Mouse (Mus musculus) B cell, adult 2 months (primary cell): ENCODE data around the gene Plpp3.

Source experiments
- DNase-seq, 2 experiments: peaks; one replicate each; pipeline ENCODE4 v3.0.0; 2022

Plpp3 gene

DNA sequence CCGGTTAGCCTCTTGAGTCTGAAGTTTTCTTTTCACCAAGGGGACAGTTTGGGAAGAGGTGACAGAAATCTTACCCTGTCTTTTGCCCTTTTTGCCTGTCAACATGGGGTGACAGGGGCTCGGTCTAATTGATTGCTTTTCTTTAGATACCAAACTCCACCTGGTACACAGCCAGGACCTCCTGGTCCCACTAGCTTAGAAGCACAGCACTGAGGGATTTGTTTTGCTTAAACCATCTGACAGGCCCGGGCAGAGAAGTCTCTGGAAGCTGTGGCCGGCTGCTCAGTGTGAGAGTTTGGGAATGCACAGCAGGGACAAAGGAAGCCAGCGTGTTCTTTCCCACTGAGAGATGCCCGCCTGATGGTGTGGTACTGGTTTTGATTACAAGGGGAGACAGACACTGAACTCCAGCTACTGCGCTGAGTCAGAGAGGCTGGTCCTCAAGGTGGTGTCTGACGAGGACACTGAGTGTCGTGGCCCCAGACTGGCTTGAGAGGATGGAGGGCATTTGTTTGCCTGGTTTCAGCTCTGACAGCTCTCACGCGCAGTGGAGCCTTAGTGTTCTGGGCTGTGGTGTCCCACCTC, 64.2 kb downstream of the Plpp3 start:
- no peak for DNase-seq

DNA sequence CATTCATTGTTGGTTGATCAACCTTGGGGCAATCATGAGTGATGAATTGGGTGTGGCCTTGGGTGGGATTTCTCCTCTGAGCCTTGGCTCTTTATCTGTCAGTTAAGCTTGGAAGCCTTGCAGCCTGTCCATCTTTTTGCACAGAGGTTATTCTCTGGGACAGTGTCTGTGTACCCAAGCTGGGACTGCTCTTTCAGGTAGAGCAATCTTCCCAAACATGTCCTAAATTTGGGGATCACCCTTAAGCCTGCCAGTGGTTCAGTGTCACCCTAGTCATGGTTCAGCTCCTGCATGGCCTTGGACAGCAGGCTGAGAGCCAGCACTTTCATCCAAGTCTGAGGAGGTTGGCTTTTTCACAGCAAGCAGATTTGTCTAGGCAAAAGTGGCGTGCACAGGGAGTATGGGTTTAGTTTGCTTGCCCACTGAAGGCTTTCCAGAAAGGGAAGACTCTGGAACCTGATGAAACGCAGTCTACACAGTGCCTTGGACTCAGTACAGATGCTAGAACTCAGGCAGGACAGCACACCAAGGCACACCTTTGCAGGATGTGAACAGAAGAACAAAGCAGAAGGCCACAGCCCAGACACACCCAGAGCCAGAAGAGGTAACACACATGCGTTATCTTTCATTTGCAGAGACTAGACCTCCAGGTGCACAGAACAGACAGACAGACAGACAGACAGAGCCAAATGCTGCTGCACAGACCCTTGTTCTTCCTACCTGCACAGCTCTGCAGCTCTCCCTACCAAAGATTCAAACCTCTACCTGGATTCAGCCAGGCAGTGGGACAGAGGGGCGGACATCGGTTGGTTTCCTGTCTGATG, 66.2 kb downstream of the Plpp3 start:
- no peak for DNase-seq

DNA sequence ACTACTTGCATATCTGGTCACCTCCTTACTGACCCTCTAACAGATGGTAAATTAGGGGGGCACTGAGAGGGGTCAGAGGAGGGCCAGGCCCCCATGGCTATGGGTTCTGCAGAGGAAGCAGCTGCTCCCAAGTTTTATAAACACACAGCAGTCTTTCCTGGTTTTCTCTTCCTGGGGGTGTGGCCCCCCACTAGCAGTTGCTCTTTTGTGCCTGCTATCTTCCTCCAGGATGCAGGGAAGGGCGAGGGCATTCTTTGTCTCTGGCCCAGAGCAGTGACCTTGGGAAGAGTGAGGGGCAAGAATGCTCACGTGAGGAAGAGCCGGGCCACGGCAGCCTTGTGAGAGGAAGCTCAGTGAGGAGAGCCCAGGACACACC, 66.8 kb downstream of the Plpp3 start:
- no peak for DNase-seq

DNA sequence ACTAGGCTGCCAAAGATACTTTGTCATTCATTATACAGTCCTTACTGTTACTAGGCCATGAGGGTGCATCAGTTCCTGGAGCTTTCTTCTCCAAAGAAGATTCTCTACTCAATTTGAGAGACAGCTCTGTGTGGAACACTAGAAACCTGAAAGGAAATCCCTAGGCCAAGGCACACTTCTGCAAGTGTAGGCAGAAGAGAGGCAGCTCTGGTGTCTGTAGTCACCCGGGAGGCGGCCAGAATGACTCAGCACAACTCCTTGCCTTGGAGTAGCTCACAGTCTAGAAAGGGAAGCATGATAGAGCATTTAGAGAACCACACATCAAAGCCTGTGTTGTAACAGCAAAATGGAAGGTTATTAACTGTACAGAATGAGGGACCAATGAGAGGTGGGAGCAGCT, 68.4 kb downstream of the Plpp3 start:
- no peak for DNase-seq

DNA sequence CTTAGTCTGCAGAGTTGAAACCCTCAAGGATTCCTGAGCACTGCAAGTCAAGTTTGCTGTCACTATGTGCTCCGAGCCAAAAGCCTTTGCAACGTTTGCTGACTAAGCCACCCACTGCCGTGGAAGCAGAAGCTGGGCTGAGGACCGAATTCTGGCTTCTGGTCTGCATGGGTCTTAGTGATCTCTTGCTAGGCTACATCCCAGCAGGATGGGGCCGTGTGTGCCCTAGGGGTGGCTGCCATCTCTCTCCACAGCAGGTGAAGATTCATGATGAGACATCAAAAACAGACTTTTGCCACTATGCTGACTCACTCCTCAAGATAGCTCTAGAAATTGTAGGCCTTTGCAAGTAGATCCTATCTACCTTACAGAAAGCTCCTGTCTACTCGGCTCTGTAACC, 69.2 kb downstream of the Plpp3 start:
- no peak for DNase-seq

DNA sequence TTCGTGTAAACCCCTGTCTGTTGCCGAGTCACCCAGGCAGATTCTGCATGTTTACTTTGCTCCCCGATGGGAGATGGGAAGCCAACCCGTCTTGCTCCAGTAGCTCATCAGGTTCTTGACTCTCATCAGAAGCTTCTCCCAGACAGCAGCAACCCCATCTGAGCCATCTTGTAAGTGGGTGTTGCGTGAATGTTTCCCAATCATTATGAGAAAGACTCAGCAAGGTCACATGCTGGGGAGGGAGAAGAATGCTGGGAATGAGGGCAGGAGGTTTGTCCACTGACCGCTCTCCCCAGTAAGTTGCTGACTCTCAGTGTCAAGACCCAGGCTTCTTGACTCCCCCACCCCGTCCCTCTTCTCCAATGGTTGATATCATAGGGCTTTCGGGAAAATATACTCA, 73.0 kb downstream of the Plpp3 start:
- no peak for DNase-seq

DNA sequence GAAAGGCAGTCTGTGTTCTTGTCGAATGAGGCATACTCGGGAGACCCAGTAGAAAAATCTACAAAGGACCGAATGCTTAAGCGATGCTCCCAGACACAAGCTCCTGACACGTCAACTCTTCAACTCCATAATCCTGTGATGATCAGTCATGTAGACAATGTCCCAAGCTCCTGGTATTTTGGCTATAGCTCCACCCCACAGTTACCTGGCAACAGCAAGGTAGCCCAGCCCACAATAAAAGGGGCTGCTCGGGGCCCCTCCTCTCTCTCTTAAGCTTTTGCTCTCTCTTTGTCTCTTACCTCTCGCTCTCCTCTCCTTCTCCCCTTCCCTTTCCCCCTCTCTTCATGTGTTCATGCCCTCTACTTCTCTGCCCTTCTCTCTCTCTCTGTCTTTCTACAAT, 83.1 kb downstream of the Plpp3 start:
- DNase-seq = no peak

DNA sequence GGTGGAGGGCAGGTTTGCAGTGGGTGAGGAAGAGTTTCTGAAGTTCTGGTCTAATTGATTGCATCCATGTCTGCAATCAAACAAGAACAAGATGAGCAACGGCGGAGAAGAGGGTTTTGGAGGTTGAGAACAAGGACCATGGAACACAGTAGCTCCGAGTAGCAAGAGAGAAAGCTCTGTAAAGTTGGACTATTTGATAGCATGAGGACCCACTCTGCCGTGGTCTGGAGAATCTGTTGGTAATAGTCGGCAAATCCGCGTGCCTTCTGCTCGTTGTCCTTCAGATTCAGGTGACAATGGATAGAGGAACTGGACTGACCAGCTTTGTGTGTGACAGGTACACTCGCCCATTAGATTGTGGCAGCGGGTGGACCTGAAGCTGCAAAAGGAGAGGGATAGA, 87.8 kb downstream of the Plpp3 start:
- DNase-seq = no peak

DNA sequence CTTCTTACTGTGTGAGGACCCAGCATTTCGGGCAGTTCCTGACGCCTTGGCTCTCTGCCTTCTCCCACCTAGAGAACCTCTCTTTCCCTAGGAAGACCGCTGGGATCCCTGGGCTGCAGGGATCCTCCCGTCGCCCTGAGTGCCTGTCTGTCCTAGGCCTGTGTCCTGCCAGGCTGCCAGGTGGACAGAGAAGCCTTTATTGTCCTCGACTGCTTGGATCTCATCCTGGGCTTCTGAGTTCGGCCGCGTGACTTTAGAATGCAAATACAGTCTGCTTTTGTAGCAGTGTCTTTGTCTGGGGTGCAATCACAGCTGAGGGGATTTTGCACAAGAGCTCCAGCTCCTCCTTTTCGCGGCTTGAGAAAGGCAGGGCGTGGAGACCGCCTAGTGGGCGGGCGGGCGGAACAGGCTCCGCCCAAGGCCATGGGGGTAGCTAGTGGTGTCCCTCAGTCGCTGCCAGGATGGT, 88.4 kb downstream of the Plpp3 start:
- peak; percentile 73 to 75 for DNase-seq

DNA sequence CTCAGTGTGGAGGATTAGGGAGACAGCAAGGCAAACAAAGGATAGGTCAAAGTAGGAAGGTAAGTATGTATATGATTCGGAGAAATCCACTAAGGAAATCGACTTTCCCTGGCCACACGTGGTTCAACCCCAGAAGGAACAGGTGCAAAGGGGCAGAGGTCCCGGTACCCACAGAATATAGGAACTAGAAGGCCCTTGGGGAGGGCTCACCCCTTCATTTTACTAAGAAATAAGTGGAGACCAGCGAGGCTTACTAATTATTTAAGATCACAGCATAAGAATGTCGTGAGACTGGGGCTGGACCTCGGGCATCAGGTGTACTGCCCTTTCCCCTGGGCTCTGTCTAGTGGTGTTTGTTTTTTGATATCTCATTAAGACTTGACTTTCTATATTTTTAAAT, 89.2 kb downstream of the Plpp3 start:
- DNase-seq = peak; percentile 27 to 30

DNA sequence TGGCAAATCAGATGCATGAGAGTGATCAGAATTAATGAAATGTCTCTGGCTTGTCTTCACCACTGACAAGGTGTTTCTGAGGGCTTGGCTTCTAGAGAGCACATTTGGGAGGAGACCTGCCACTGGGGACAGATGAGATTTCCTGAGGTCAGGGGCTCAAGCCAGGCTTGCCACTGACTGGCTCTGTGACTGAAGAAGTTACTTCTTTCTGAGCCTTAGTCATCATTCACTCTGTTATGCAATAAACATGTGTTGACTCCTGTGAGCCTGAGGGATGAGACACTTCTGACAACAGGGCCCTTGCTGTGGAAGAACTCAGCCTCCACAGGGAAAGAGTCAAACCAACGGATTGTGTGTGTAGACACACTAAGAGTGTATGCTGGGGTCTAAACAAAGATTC, 91.0 kb downstream of the Plpp3 start:
- DNase-seq = no peak

DNA sequence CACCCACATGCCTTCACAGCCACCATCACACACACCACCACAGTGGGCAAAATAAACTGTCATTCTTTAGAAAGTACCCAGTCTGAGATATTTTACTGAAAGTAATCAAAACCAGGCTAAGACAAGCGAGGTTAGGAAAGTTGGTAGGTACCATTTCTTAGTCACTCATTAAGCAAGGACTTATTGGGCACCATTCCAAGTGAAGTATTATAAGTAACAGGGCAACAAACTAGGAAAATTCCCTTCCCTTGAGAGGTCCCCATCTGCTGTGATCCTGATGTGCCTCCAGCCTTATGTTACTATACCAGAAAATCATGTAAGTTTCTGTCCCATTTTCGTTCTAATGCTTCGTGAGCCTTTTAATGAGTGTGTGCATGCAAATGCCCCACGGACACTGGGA, 92.1 kb downstream of the Plpp3 start:
- no peak for DNase-seq

DNA sequence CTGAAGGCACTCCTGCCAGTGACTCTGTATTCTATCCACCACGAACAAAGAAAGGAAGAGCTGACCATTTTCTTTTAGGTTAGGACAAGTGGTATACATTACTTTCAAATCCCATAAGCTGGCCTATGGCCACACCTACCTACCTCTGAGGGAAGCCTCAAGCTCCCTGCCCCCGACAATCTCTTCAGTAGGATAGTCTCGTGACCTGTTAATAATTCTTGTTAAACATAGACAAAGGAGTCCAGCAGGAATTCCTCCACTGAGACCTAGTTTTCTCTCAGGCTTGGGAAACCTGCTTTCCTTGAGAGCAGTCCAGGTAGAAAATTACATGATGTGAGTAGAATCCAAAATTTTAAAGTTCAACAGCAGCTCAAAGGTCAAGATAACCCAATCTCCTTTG, 93.8 kb downstream of the Plpp3 start:
- no peak for DNase-seq

DNA sequence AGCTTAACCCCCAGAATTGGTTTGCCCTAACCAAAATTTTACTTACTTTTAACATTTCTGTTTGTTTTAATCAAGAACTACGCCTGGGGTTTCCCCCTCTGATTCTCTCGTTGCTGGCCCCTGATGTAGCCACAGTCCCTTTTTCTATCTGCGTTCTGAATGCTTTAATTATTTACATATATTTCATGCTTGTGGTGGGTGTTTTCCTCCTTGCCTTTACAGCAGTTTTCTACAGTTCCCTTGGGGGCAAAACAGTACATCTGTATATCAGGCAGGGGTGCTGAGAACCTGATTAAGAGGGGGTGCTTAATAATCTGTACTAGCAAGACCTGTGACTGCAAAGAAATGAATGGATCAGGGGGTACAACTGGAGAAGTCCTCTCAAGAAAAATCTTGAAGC, 94.9 kb downstream of the Plpp3 start:
- peak; percentile 47 to 52 for DNase-seq

DNA sequence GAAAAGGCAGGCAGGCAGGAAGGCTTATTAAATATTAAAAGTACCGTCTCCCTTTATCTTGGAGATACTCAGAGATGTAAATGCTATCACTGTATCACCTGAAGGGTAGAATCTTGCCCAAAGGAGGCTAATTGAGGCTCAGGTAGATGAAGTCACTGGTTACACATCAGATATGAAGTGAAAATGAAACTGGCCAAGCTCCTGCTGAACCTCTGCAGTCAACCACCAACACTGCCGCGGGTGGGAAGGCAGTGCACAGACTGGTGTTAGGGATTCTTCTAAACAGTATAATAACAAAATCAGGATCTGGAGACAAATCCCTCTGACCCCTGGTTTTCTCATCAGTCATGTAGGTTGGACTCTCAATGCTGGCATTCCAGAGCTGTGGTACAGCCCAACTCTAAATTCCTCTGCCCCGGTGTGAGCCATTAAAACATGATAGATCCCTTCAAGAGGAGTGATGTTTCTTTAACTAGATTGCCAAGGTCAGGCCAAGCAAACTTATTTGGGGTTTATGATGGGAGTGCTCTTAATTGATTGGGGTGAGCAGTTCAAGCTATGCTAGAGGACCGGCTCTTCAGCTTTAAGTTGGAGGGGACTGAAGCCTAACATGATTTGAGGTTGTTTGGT, 95.5 kb downstream of the Plpp3 start:
- peak; percentile 39 to 49 for DNase-seq

DNA sequence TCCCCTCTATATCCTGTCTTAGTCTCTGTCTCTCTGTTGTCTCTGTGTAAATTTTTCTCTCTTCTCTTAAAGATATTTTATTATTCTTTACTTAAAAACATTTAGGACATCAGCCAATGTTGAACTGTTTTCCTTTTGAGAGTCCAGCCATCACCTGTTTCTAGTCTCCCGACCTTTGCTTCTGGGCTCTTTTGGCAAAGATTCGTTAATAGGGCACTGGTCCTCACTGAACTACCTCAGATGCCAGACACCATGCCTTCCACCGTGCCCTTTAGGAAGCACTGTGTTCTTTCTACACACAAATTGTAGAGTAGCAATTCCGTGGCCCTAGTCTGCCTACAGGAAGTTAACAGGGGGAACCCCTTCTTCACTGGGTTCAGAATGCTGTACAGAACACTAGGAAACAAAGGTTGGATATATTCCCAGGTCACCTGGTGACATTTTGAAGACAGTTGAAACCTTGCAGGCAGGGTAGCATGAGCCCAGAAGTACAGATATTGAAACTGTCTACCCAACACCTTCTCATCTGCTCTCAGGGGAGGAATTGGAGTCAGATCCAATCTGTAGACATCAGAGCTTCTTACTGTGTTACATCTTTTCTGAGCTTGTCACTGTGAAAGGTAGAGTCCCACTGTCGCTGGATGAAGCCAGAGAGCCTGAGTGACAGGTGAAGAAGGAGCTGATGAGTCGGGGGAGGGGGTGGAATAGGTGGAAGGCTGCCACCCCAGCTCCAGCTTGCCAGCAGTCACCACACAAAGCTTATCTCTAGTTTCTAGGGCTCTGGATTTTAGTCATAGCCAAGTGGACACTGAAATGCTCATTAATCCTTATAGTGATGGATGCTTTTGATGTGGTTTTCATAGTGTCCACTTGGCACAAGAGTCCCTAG, 96.5 kb downstream of the Plpp3 start:
- peak; percentile 23 to 40 for DNase-seq

DNA sequence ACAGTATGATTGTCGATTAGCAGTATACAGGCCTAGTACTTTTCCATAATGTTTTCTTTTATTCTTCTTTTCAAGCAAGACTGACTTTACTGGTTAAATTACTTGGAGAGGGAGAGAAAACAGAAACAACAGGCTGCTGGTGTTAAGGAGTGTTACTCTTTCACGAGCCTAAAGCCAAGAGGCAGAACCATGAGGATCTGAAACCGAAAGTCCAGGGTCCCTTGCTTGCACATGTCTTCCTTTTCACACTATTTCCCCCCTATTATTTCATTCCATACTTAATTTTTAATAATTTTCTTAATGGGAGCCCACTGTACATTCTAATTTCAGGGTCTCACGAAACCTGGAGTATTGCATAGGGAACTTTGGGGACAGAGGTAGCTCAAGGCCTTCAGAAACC, 97.2 kb downstream of the Plpp3 start:
- DNase-seq = peak; percentile 56 to 57

DNA sequence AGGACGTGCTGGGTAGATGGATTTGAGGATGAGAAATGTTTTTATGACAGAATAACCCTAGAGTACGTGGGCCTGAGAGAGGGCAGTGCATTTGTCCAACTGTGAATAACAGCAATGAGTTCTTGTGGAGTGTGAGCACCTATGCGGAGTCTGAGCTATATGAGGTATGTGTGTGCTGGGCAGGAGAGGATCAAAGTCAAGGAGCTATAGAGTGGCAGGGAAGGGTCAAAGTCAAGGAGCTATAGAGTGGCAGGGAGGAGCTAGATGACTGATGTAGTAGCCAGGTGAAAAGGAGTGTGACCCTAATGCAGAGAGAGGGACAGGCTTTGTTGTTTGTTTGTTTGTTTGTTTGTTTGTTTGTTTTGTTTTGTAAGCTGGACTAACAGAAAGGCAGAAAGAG, 98.0 kb downstream of the Plpp3 start:
- DNase-seq = no peak

DNA sequence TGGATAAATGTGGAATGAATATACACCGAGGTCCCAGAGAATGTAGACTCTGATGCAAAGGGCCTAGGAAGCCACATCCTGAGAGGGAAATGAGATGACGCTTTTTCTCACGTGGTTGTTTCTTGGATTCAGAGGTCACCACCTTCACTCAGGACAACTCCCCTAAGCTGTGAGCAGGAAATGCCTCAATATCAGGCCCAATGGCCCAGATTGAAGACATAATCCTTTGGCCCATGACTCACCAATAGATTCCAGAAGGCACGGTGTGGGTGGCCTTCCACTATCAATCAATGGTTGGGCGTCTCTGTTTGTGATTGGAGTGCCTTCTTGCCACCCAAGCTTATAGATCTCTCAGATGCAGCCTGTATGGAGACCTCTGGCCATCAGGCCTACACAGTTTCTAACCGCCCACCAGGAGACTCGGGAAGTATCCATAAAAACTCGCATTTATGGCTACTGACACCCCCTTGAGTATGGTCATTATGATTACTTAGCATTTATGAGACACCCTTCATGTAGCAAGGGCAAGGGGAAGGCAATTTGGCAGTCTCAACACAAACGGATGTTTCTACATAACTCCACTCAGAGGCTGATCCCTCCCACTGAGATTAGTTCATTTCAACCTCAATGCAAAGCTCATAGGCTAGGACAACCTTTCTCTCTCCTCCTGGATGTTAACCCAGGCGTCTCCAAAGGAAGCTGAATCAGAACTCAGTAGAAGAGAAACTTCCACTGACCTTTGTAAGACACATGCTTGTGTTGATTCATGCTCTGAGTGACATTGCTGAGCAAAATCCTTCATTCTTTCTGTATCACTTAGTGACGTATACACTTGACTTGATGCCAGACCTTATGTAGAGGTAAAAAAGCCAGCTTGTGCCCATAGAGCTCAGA, 100.8 kb downstream of the Plpp3 start:
- DNase-seq = no peak

DNA sequence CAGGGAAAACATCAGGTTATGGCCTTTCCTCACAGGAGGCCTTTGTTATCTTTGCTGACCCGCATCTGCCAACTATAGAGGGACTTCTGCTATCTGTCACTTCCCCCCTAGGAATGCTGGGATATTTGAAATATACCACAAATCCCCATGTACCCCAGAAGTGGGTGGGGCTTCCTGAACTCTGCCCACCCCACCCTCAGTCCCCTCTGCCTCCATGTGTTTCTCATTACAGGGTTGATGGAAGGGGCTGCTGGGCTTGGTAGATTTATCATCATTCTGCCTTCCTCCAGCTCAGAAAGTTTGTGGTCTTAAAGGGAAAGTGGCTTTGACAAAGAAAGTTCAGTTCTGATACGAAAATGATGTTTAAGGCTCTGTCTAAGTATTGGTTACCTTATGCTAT, 103.2 kb downstream of the Plpp3 start:
- DNase-seq = no peak

DNA sequence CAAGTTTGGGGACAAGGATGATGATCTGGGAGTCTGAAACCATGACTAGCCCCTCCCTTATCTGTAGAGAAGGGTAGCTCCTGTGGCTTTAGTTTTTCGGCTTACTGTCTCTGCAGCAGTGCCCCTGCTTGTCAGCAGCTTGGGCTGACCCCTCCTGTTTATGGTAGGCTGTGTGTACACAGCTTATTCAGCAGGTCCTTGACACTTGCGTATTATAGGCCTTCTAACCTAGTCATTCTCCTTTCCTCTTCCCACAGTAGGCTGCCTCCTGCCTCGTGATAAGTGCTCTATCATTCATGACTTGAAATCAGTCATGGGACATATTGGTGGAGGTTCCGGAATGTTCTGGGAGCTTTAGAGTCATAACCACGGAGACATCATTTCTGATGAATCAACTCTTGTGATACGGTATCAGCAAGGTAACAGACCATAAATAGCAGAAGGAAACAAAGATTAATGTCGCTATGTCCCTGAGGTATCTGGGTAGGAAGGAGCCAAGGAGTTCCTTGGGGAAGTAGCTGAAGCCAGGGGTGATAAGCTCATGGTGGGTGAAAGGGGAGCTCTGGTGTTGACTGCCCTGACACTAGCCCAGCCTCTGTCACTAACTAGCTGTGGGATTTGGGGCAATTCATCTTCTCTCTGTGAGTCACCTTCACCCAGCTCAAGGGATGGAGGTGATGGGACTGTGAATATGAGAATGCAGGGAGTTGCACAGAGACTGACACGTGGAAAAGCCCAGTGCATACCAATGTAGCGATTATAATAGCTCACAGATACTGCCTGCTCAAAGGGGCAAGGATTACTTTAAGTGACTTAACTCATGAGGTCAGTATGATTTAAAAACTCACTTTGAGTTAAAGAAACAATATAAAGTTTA, 104.0 kb downstream of the Plpp3 start:
- DNase-seq = no peak
